Mouse (Mus musculus) adipocyte (in vitro differentiated cells): Measurements from ENCODE around the gene Hmgb4.

Experiments
- DNase-seq: peaks from one replicate; pipeline ENCODE4 v3.0.0-alpha.2; 2016; ENCODE audit warnings: low spot score

Hmgb4 gene

DNA sequence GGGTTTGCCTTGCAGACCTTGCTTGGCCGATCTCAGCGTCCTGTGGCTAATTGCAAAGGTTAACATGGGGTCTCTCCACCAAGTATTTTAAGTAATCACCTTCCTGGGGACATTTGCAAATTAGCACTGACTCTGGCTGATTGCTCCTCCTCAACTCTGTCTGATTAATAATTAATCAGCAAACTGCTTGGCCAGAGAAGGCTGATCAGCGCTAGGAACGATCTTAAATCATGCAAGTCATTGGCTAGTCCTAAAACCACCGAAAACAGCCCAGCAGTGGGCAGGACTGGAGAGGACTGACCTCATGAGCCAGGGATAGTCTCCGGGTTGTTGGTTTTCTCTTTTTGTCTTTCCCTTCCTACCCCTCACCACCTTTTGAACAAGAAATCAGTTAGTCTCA, 36.3 kb downstream of the Hmgb4 start:
- DNase-seq: no peak

DNA sequence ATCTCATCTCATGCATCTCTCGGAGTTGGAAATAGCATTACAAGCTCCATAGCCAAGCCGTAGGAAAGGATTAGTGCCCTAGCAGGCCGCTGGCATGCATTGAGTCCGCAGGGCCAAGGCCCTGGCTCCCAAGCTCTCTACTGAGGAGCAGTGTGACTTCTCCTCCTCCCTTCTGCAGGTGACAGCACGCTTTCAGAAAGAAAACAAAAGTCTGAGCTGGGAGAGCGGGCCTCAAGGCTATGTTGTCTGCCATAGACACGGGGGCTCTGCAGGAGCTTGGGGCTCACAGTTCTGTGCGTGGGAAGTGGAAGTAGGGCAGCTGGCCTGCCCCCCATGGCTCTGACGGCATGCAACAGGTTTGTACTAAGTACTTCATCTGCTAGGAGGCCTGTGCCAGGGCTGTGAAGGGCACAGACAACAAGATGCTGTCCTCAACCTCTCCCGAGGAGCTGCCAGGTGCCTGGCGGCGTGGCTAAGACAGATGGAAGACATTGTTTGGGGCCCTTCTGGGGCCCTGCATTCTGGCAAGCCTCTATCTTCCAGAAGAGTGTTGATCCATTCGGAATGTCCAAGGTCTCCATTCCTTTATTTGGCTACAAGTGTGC, 42.7 kb downstream of the Hmgb4 start:
- DNase-seq: no peak
